Mouse (Mus musculus) embryonic facial prominence, embryonic 11.5 days (tissue): ENCODE measurements around the gene Kitl. TPM values are rescaled to one million over a fixed set of nuclear protein-coding genes. Genes with fewer than 3 reads are reported as not detected.

Experiments used
- ATAC-seq: fragments of 200-750 bp; cut with Nextera tagmentation; replicated peaks from 2 replicates; pipeline ENCODE4 v1.8.0; 2017; ENCODE audit warnings: low read depth; ENCODE audit not compliant: insufficient number of reproducible peaks, low FRiP score, low TSS enrichment
- DNase-seq: peaks from one replicate; pipeline ENCODE4 v3.0.0-alpha.2; 2015; ENCODE audit warnings: low spot score
- H3K27ac ChIP-seq: fragments of 300-500 bp; sonication (generic); replicated peaks from 2 replicates; pipeline ENCODE4 v1.5.1; 2014; ENCODE audit warnings: mild to moderate bottlenecking, low read depth, low read length, control low read depth
- H3K27me3 ChIP-seq: fragments of 300-500 bp; sonication (generic); 2 replicates; pipeline ENCODE4 v1.6.1; 2014; ENCODE audit warnings: mild to moderate bottlenecking, low read length, moderate library complexity, mixed read lengths; ENCODE audit not compliant: control insufficient read depth, insufficient read depth
- H3K36me3 ChIP-seq: fragments of 300-500 bp; sonication (generic); replicated peaks from 2 replicates; pipeline ENCODE4 v1.6.1; 2014; ENCODE audit warnings: low read depth, mild to moderate bottlenecking, low read length, moderate library complexity, mixed read lengths; ENCODE audit not compliant: control insufficient read depth, insufficient read depth
- H3K4me1 ChIP-seq: fragments of 300-500 bp; sonication (generic); 2 replicates; pipeline ENCODE4 v1.6.1; 2014; ENCODE audit warnings: low read length, mixed read lengths; ENCODE audit not compliant: control insufficient read depth, insufficient read depth
- H3K4me2 ChIP-seq: fragments of 300-500 bp; sonication (generic); 2 replicates; pipeline ENCODE4 v1.6.1; 2014; ENCODE audit warnings: low read depth, mild to moderate bottlenecking, control low read depth, low read length, moderate library complexity
- H3K4me3 ChIP-seq: fragments of 300-500 bp; sonication (generic); 2 replicates; pipeline ENCODE4 v1.5.1; 2014; ENCODE audit warnings: low read depth, low read length, control low read depth
- H3K9ac ChIP-seq: fragments of 300-500 bp; sonication (generic); replicated peaks from 2 replicates; pipeline ENCODE4 v1.6.1; 2014; ENCODE audit warnings: mild to moderate bottlenecking, control low read depth, low read length
- H3K9me3 ChIP-seq: fragments of 300-500 bp; sonication (generic); replicated peaks from 2 replicates; pipeline ENCODE4 v1.6.1; 2016; ENCODE audit warnings: mild to moderate bottlenecking, low read length, inconsistent platforms, mixed read lengths; ENCODE audit not compliant: control insufficient read depth
- WGBS: fragments of 180-500 bp; shearing (Covaris S2); extraction: QIAGEN DNeasy Blood & Tissue Kit; methylation state at CpG from one replicate; pipeline ENCODE4 v1.1.7; 2014; 5-methylcytosine and 5-hydroxymethylcytosine counted together
- polyA plus RNA-seq: library from polyadenylated mRNA; unstranded; fragments of >200 nt; fragmentation: Nextera tagmentation; extraction: Ambion mirVana; gene quantifications from 2 replicates; pipeline ENCODE4 v1.2.1, GENCODE M21; 2014

The Kitl gene
- polyA plus RNA-seq, 1 experiment from 2014 or later: 17.0 TPM

DNA sequence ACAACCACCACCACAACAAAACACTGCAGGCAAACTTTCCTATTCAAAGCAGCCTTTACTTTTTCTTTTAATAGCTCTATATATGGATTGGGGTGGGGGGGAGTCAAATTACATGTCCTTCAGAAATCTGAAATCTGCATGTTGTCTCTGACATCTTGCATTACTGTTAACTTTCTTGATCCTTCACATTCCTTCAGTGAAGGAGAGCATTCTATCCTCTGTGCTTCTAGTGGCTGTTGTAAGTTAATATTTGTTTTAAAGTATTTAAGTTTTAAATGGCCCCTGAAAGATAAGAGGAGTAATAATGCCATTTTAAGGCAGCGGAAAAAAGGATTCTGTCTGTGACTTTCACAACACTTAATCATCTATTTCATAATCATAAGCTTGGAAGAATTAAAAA is 57.2 kb downstream of the Kitl start:
- WGBS: 87% methylated on average over 1 of the region's 1 CpGs
- no peaks in the 10 kb centered on the region for H3K9me3 ChIP-seq
- ATAC-seq: no peak

GRCm38 (mm10) chr10:100073092-100073491 is 57.7 kb downstream of the Kitl start:
- DNase-seq (no peak), ATAC-seq (no peak)
- Histone ChIP-seq H3K9ac (no peak overlapping the region), H3K27ac (no peak overlapping the region), H3K27me3 (no peaks in the 10 kb centered on the region), H3K9me3 (no peaks in the 10 kb centered on the region), H3K4me2 (no peak overlapping the region), H3K4me3 (no peak overlapping the region), H3K4me1 (no peaks in the 10 kb centered on the region), H3K36me3 (no peaks in the 10 kb centered on the region)

More for the DNA sequence above, 57.2 kb downstream of the Kitl start:
- Histone ChIP-seq H3K9ac (no peak overlapping the region), H3K4me2 (no peak overlapping the region), H3K4me1 (no peaks in the 10 kb centered on the region), H3K27me3 (no peaks in the 10 kb centered on the region), H3K36me3 (no peaks in the 10 kb centered on the region), H3K4me3 (no peak overlapping the region), H3K27ac (no peak overlapping the region)
- DNase-seq: peak; percentile 41

GRCm38 (mm10) chr10:100101115-100101514 is 85.7 kb downstream of the Kitl start:
- no peaks in the 10 kb centered on the region for H3K36me3 ChIP-seq
- no peaks in the 10 kb centered on the region for H3K4me1 ChIP-seq
- H3K9ac ChIP-seq: no peak overlapping the region
- H3K4me3 ChIP-seq: no peak overlapping the region
- WGBS: 78% methylated on average over 3 of the region's 3 CpGs
- H3K9me3 ChIP-seq: no peaks in the 10 kb centered on the region
- no peak for DNase-seq
- no peak overlapping the region for H3K27ac ChIP-seq
- H3K4me2 ChIP-seq: no peak overlapping the region
- no peaks in the 10 kb centered on the region for H3K27me3 ChIP-seq
- ATAC-seq: no peak

DNA sequence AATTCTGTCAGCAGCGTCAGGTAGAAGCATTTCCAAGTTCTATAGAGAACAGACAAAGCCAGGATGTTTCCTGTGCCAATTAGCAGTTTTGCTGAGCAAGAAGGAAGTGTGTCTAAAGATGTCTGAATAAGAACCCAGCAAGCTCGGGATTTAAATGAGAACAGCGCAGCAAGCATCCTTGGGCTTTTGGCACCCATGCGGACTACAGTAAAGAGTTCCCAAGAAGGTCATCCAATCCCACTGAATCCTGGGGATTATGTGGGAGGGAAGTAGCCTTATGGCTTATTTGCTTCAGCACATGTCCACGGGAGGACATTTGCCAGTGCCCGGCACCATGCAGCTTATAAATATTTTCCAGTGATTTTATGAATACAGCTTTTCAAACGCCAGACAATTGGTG is 95.8 kb downstream of the Kitl start:
- no peaks in the 10 kb centered on the region for H3K4me1 ChIP-seq
- no peak overlapping the region for H3K27ac ChIP-seq
- H3K4me3 ChIP-seq: no peak overlapping the region
- no peaks in the 10 kb centered on the region for H3K27me3 ChIP-seq
- ATAC-seq (no peak), DNase-seq (no peak)
- no peaks in the 10 kb centered on the region for H3K36me3 ChIP-seq
- no peak overlapping the region for H3K4me2 ChIP-seq
- 37% methylated on average over 7 of the region's 7 CpGs for WGBS
- H3K9ac ChIP-seq: no peak overlapping the region
- no peaks in the 10 kb centered on the region for H3K9me3 ChIP-seq

GRCm38 (mm10) chr10:100115570-100115969 is 100.1 kb downstream of the Kitl start:
- Histone ChIP-seq H3K4me3 (no peak overlapping the region), H3K27ac (no peak overlapping the region), H3K9ac (no peak overlapping the region), H3K36me3 (no peaks in the 10 kb centered on the region), H3K4me2 (no peak overlapping the region), H3K9me3 (no peaks in the 10 kb centered on the region), H3K4me1 (no peaks in the 10 kb centered on the region), H3K27me3 (no peaks in the 10 kb centered on the region)
- ATAC-seq: no peak
- no peak for DNase-seq
- WGBS: 93% methylated on average over 2 of the region's 2 CpGs

GRCm38 (mm10) chr10:100124452-100124851 is 109.0 kb downstream of the Kitl start:
- DNase-seq (no peak), ATAC-seq (no peak)
- H3K9me3 ChIP-seq: no peaks in the 10 kb centered on the region
- no peak overlapping the region for H3K4me2 ChIP-seq
- no peaks in the 10 kb centered on the region; the same call in 1 of the 2 replicates for H3K4me1 ChIP-seq
- no peak overlapping the region for H3K9ac ChIP-seq
- no peaks in the 10 kb centered on the region for H3K36me3 ChIP-seq
- no peak overlapping the region for H3K4me3 ChIP-seq
- H3K27ac ChIP-seq: no peak overlapping the region
- no peaks in the 10 kb centered on the region for H3K27me3 ChIP-seq
- 88% methylated on average over 5 of the region's 5 CpGs for WGBS

GRCm38 (mm10) chr10:100127837-100128743 is 112.7 kb downstream of the Kitl start:
- no peaks in the 10 kb centered on the region for H3K36me3 ChIP-seq
- no peak overlapping the region for H3K27ac ChIP-seq
- H3K4me3 ChIP-seq: no peak overlapping the region
- no peaks in the 10 kb centered on the region for H3K9me3 ChIP-seq
- H3K4me1 ChIP-seq: no peaks in the 10 kb centered on the region; the same call in 1 of the 2 replicates
- H3K4me2 ChIP-seq: no peak overlapping the region
- WGBS: 56% methylated on average over 23 of the region's 23 CpGs
- H3K9ac ChIP-seq: no peak overlapping the region
- ATAC-seq (peak; percentile 91), DNase-seq (peak; percentile 29)
- no peaks in the 10 kb centered on the region for H3K27me3 ChIP-seq

- H3K9ac ChIP-seq: no peak overlapping the region
- no peaks in the 10 kb centered on the region for H3K9me3 ChIP-seq
- 85% methylated on average over 4 of the region's 4 CpGs for WGBS
- H3K27me3 ChIP-seq: no peaks in the 10 kb centered on the region
- H3K4me3 ChIP-seq: no peak overlapping the region
- H3K27ac ChIP-seq: no peak overlapping the region
- ATAC-seq (no peak), DNase-seq (no peak)
- no peak overlapping the region for H3K4me2 ChIP-seq
- H3K4me1 ChIP-seq: no peaks in the 10 kb centered on the region; the same call in 1 of the 2 replicates
- no peaks in the 10 kb centered on the region for H3K36me3 ChIP-seq
These were observed 116.2 kb downstream of the Kitl start for GRCm38 (mm10) chr10:100131657-100132056.
